Mouse (Mus musculus): ENCODE data around the gene Hectd1.
A peak's percentile ranks its signal among the peaks of the same experiment; 100 is the strongest.

Gene Hectd1

GRCm38 (mm10) chr12:51844771-51845256, 15.5 kb upstream of the Hectd1 start:
- DNase-seq (ENCODE audit: extremely low read depth, insufficient read length, low spot score): peak; percentile 89

- no peak for DNase-seq (ENCODE audit: extremely low read depth, insufficient read length, low spot score)
Observed at GRCm38 (mm10) chr12:51843576-51844520, 14.5 kb upstream of the Hectd1 start.

DNA sequence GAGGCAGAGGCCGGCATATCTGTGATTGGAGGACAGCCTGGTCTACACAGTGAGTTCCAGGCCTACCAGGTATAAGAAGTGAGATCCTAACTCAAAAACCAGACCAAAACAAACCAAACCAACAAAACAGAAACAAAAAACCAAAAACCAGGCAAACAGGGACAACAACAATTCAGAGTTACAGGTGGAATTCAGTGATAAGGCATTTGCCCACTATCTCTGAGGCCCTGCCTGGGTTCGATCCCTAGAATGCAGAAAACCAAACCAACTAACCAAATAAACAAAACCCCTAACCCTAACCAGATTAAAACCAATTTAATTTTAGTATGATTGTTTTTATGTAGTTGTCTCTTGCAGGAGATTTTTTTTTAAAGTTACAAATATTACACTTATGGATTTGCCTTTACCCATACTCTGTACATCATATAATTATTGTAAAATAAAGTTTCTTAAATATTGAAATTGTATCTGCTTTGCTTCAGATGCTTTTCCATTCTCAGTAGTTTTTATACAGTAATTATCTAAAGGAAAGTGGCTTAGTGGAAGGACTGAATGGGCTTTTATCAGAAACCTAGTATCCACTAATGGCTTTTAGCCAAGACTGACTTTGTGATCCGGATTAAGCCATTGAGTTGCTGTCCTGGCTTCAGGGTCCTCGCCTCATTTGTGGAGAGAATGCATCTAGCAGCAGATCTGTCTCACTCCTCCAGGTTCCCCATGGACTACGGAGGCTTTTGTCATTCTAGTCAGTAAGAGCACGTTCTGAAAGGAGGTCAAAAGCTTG, 12.9 kb upstream of the Hectd1 start:
- no peak for DNase-seq (ENCODE audit: extremely low read depth, insufficient read length, low spot score)

GRCm38 (mm10) chr12:51839856-51840255, 10.5 kb upstream of the Hectd1 start:
- DNase-seq (ENCODE audit: extremely low read depth, insufficient read length, low spot score): no peak

DNA sequence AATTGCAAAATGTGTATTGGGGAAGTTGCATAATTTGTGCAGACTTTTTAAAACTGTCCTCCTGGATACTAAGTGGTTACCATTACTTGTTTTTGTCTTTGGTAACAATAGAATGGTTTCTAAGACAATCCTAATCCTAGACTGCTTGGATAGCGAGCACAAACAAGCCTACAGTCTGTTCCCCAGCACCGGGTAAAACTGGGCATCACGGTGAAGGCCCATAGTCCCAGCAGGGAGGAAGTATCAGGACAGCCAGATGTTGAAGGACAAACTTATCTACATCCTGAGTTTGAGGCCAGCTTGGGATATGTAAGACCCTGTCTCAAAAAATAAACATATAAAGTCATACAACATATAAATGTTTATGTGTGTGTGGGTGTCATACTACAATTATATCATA, 5.9 kb upstream of the Hectd1 start:
- DNase-seq (ENCODE audit: extremely low read depth, insufficient read length, low spot score): no peak

GRCm38 (mm10) chr12:51831931-51832330, 2.6 kb upstream of the Hectd1 start:
- no peak for DNase-seq (ENCODE audit: extremely low read depth, insufficient read length, low spot score)

DNA sequence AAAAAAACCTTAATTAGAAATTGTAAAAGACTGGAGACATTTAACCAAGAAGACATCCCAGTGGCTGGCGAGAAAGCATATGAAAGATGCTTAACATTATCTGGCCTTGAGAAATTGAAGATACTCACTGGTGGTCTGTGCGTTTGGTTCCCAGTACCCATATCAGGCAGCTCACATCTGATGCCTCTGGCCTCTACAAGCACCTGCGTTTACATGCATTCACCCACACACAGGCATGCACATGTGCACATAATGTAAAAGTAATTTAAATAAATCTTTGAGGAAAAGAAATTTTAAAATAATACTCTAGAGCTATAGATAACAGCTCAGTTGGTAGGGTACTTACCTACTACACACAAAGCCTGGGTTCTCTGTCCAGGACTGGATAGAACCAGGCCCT, 2.0 kb upstream of the Hectd1 start:
- no peak for DNase-seq (ENCODE audit: extremely low read depth, insufficient read length, low spot score)

GRCm38 (mm10) chr12:51830671-51831070, 1.3 kb upstream of the Hectd1 start:
- DNase-seq (ENCODE audit: extremely low read depth, insufficient read length, low spot score): no peak

GRCm38 (mm10) chr12:51830077-51830402, 704 bp upstream of the Hectd1 start:
- DNase-seq (ENCODE audit: extremely low read depth, insufficient read length, low spot score): no peak

DNA sequence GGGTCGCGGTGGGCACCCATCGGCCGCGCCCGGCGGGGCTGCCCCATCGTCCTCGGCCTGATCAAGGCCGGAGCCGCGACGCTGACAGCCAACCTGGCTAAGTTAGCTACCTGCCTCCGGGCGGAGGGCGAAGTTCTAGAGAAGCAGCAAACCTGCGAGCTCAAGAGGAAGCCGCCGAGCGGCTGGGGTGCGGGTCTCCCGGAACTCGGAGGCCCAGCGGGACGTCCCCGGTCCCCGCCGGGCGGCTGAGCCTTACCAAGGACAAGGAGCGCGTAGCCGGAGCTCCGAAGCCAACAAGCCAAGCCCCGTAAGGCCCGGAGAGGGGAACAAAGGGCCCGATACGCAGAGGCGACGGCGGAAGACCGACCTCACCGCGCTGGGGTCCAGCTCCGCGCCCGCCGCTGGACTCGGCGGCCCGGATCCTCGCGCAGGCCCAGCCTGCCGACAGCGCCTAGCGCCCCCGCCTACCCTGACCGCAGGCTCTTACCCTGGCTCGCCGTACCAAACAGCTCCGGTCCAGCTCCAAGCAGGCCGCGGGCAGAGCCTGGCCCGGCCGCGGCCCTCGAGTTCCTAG, 533 bp downstream of the Hectd1 start:
- DNase-seq (ENCODE audit: extremely low read depth, insufficient read length, low spot score): no peak

GRCm38 (mm10) chr12:51827958-51828650, 1.2 kb downstream of the Hectd1 start:
- DNase-seq (ENCODE audit: extremely low read depth, insufficient read length, low spot score): no peak

DNA sequence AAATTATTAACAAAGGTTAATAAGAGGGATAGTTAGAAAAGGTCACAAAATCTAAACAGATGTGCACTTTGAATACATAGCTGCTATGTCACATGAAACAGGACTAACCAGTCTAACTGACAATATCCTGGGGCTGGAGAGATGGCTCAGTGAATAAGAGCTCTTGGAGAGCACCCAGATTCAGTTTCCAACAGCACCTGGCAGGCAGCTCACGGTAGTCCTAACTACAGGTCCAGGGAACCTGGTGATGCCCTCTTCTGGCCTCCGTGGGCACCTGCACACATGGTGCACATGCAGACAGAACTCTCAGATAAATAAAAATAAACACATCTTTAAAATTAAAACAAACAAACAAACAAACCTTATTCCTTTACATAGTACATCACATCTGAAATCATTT, 4.0 kb downstream of the Hectd1 start:
- DNase-seq (ENCODE audit: extremely low read depth, insufficient read length, low spot score): no peak

- no peak for DNase-seq (ENCODE audit: extremely low read depth, insufficient read length, low spot score)
Observed at GRCm38 (mm10) chr12:51823311-51823710, 6.0 kb downstream of the Hectd1 start.

GRCm38 (mm10) chr12:51822861-51823260, 6.5 kb downstream of the Hectd1 start:
- DNase-seq (ENCODE audit: extremely low read depth, insufficient read length, low spot score): no peak

- DNase-seq (ENCODE audit: extremely low read depth, insufficient read length, low spot score): no peak
Observed at GRCm38 (mm10) chr12:51822236-51822635, 7.1 kb downstream of the Hectd1 start.

DNA sequence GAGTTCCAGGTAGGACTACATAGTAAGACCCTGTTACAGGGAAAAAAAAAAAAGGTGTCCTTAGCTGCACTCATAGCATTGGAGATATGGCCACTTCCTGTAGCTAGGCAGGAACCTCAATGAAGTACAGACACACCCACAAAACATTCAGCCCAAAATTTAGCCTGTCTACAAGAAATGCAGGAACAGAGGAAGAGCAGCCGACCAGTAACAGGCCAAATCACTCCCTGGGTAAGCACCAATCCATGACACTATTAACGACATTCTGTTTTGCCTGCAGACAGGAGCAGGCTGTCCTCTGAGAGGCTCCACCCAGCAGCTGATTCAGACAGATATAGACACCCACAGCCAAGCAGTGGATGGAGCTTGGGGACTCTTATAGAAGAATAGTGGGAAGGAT, 8.1 kb downstream of the Hectd1 start:
- no peak for DNase-seq (ENCODE audit: extremely low read depth, insufficient read length, low spot score)

DNA sequence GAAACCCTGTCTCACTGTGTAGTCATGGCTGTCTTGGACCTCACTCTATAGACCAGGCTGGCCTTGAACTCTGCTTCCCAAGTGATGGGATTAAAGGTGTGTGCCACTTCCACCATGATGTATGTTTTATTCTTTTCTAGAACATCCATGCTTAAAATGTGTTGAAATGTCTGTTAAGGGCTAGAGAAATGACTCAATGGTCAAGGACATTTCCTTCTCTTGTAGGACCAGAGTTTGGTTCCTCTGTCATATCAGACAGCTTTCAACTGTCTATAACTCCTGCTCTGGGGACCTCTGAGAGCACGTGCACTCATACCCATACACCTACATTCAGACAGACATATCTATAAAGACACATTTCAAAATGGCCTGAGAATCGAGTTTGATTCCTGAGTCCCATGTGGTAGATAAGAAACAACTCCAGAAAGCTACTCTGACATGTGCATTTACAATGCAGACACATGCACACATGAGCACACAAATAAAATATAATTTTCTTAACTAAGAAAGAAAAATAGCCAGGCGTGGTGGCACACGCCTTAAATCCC, 9.3 kb downstream of the Hectd1 start:
- DNase-seq (ENCODE audit: extremely low read depth, insufficient read length, low spot score): no peak

DNA sequence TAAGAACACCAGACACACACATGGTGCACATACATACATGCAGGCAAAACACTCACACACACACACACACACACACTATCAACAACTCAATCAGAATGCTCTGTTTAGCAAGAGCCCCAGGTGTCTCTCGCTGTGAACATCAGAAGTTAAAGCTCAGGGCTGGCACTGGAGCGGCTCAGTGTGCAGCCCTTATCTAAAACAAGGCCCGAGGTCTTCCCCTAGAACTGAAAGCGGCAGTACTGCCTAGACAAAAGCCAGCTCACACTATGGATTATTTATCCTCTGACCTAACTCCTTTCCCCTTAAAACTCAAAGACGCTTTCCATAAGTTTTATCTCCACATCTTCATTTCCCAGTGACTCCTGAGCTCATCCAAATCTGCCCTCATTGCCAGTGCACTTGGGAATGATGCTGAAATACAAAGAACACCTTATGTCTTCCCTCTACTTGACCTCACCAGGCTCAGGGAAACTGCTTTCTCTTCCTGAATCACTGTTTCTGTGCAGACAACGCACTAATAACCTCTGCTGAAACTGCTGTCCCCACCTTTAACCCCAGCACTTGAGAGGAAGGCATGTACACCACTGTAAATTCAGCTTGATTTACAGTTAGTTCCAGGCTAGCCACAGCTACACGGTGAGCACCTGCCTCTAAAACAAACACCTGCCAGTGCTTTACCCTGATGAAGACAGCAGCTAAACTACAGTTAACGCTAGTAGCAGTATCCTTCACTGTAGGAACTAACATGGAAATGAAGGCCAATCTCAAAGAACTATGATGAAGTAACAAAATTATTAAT, 11.3 kb downstream of the Hectd1 start:
- DNase-seq (ENCODE audit: extremely low read depth, insufficient read length, low spot score): no peak

GRCm38 (mm10) chr12:51811388-51812140, 17.8 kb downstream of the Hectd1 start:
- DNase-seq (ENCODE audit: extremely low read depth, insufficient read length, low spot score): peak; percentile 54

Measured in 3134 (cell line).